Mouse (Mus musculus): ENCODE data around the gene Kcnj4. TPM values are rescaled to one million over a fixed set of nuclear protein-coding genes. Genes with fewer than 3 reads are reported as not detected.

Kcnj4 gene
- polyA plus RNA-seq, 1 experiment from 2014 or later, result not detected

GRCm38 (mm10) chr15:79435191-79435671 lies 69.8 kb downstream of the Kcnj4 start:
- WGBS, result 17% methylated on average over 7 of the region's 7 CpGs
- Histone ChIP-seq H3K27me3 (ENCODE audit: control insufficient read depth, insufficient read depth, low read length) (no peaks in the 10 kb centered on the region), H3K9me3 (ENCODE audit: control insufficient read depth, low read length) (no peaks in the 10 kb centered on the region), H3K4me3 (replicated peaks; ENCODE audit: low read depth, low read length) (no peak overlapping the region), H3K4me1 (ENCODE audit: control insufficient read depth, insufficient read depth, low read length) (peaks cover 51% of the 10 kb centered on the region), H3K36me3 (ENCODE audit: control insufficient read depth, insufficient read depth, low read length) (peaks cover 77% of the 10 kb centered on the region), H3K27ac (replicated peaks; ENCODE audit: low read depth, low read length) (peak overlapping the region; percentile 41; the same call in 1 of the 2 replicates), H3K4me2 (ENCODE audit: low read length) (no peak overlapping the region), H3K9ac (replicated peaks; ENCODE audit: low read length) (no peak overlapping the region)
- DNase-seq, result peak; percentile 41
- ATAC-seq (ENCODE audit: low FRiP score, low TSS enrichment), result no peak

Small RNA genes within 50 kb of the gene (microRNA-seq; reads per million reads assigned to microRNA genes)
- gene Gm44302, result not detected

Other genes with a start within 250 kb of the Kcnj4 start
- gene Baiap2l2, start 219.7 kb downstream of the Kcnj4 start, polyA plus RNA-seq (2014; fragmentation: Nextera tagmentation; extraction: Ambion mirVana), result 1.9 and 2.0 TPM in 2 replicates
- 26.0 and 28.2 TPM in 2 replicates for gene Pla2g6, start 176.9 kb downstream of the Kcnj4 start, polyA plus RNA-seq (2014; fragmentation: Nextera tagmentation; extraction: Ambion mirVana)
- gene Maff, start 158.6 kb downstream of the Kcnj4 start, polyA plus RNA-seq (2014; fragmentation: Nextera tagmentation; extraction: Ambion mirVana), result 1.0 and 1.2 TPM in 2 replicates
- 32.2 and 36.6 TPM in 2 replicates for gene Tmem184b, start 101.7 kb downstream of the Kcnj4 start, polyA plus RNA-seq (2014; fragmentation: Nextera tagmentation; extraction: Ambion mirVana)
- 225 and 226 TPM in 2 replicates for gene Csnk1e, start 49.7 kb downstream of the Kcnj4 start, polyA plus RNA-seq (2014; fragmentation: Nextera tagmentation; extraction: Ambion mirVana)
- 5.4 and 7.1 TPM in 2 replicates for gene Kdelr3, start 11.2 kb upstream of the Kcnj4 start, polyA plus RNA-seq (2014; fragmentation: Nextera tagmentation; extraction: Ambion mirVana)
- gene Ddx17, start 41.5 kb upstream of the Kcnj4 start, polyA plus RNA-seq (2014; fragmentation: Nextera tagmentation; extraction: Ambion mirVana), result 115 and 137 TPM in 2 replicates
- 0.38 and 0.75 TPM in 2 replicates for gene Dmc1, start 99.9 kb upstream of the Kcnj4 start, polyA plus RNA-seq (2014; fragmentation: Nextera tagmentation; extraction: Ambion mirVana)
- 6.9 TPM in 2 replicates for gene Fam227a, start 153.7 kb upstream of the Kcnj4 start, polyA plus RNA-seq (2014; fragmentation: Nextera tagmentation; extraction: Ambion mirVana)
- 84.2 and 89.7 TPM in 2 replicates for gene Cby1, start 154.0 kb upstream of the Kcnj4 start, polyA plus RNA-seq (2014; fragmentation: Nextera tagmentation; extraction: Ambion mirVana)
- gene Tomm22, start 165.6 kb upstream of the Kcnj4 start, polyA plus RNA-seq (2014; fragmentation: Nextera tagmentation; extraction: Ambion mirVana), result 237 and 259 TPM in 2 replicates
- gene Josd1, start 182.7 kb upstream of the Kcnj4 start, polyA plus RNA-seq (2014; fragmentation: Nextera tagmentation; extraction: Ambion mirVana), result 16.2 and 23.9 TPM in 2 replicates
- 42.5 and 49.5 TPM in 2 replicates for gene Gtpbp1, start 185.6 kb upstream of the Kcnj4 start, polyA plus RNA-seq (2014; fragmentation: Nextera tagmentation; extraction: Ambion mirVana)
- 7.2 and 7.8 TPM in 2 replicates for gene Sun2, start 237.3 kb upstream of the Kcnj4 start, polyA plus RNA-seq (2014; fragmentation: Nextera tagmentation; extraction: Ambion mirVana)